Mouse (Mus musculus): Measurements from ENCODE around the gene Tnfrsf13b. TPM values are rescaled to one million over a fixed set of nuclear protein-coding genes. Genes with fewer than 3 reads are reported as not detected.

The Tnfrsf13b gene
- total RNA-seq, 2 experiments from 2014 or later, result 0.96 to 1.9 TPM

Other genes with a start within 250 kb of the Tnfrsf13b start
- 10 to 100 TPM; 28.3 to 28.4 TPM for gene Tmem11, start 247.5 kb upstream of the Tnfrsf13b start, total RNA-seq (2021)
- gene Natd1, start 212.0 kb upstream of the Tnfrsf13b start, total RNA-seq (2021), result 10 to 100 TPM in 1 of 2 experiments, 1 to 10 TPM in 1; 8.0 to 10.8 TPM
- 10 to 100 TPM; 13.2 to 13.3 TPM for gene Map2k3, start 194.7 kb upstream of the Tnfrsf13b start, total RNA-seq (2021)
- gene Kcnj12, start 104.2 kb upstream of the Tnfrsf13b start, total RNA-seq (2021), result 10 to 100 TPM; 17.9 to 18.2 TPM
- gene Usp22, start 48.3 kb downstream of the Tnfrsf13b start, total RNA-seq (2021), result 100 to 1,000 TPM; 203 to 226 TPM
- 1 to 10 TPM in 1 of 2 experiments, under 1 TPM in 1; 0.91 to 3.3 TPM for gene Aldh3a1, start 80.8 kb downstream of the Tnfrsf13b start, total RNA-seq (2021)
- 10 to 100 TPM; 51.1 to 52.1 TPM for gene Aldh3a2, start 140.7 kb downstream of the Tnfrsf13b start, total RNA-seq (2021)
- not detected for gene Slc47a2, start 216.1 kb downstream of the Tnfrsf13b start, total RNA-seq (2021)

All from left cerebral cortex, postnatal 36 days (tissue).